Mouse (Mus musculus): ENCODE results near the gene Mapk8ip3. TPM values are rescaled to one million over a fixed set of nuclear protein-coding genes. Genes with fewer than 3 reads are reported as not detected.

Mapk8ip3 gene
- total RNA-seq, 2 experiments from 2014 or later: 383 to 387 TPM

- peak; percentile 97 to 98 for DNase-seq (ENCODE audit: low spot score in 2 of 2)
Measured at GRCm38 (mm10) chr17:24886134-24886931, 50.4 kb downstream of the Mapk8ip3 start, which contains the start of the genes Nubp2 and Spsb3. Nubp2 (minus strand) TSS chr17:24886349. Spsb3 (plus strand) TSS chr17:24886643.

DNA sequence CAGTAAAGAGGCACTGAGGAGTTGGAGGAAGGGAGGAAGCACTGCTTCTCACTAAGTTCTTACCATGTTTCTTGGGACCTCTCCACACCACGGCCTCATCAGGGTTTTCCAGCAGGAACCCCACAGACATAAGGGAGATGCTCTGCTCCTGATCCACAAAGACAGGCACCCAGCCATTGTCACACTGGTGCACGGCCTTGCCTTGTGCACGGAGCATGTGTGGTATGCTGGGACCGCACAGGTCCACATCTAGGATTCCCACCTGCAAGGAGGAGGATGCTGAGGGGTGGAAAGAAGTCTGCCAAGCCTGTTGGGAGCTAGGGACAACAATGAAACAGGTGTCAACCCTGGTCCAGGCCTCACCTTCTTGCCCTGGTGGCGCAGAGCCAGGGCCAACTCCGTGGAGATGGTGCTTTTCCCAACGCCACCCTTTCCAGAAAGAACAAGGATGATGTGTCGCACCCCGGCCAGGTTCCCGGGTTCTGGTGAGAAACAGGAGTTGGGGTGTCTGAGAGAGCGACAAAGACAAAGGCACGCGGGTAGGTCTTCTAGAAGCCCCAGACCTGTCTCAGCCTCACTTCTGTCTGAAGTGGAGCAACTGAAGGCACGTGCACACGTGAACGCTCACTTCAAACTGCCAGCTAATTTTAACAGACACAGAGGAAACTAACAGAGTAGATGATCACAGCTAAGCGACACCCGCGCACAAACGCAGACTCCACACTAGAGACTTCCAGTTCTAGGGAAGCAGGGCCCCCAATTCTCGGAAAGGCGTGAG lies 51.2 kb downstream of the Mapk8ip3 start:
- no peak for DNase-seq (ENCODE audit: low spot score in 2 of 2)

DNA sequence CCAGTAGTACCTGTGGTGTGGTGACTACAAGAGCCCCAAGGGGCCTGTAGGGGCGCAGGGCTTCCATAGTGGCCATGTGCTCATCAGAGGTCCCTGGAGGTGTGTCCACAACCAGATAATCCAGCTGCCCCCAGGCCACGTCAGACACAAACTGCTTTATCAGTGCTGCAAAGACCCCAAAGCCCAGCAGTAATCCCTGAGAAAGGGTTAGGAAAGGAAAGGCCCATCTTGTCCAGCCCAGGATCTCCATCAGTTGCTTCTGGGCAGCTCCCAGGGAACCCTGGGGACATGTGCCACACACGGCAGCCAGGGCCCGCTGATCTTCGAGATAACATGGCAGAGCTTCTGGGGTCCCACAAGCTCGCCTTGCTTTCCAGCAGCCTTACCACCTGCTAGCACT lies 52.4 kb downstream of the Mapk8ip3 start:
- DNase-seq (ENCODE audit: low spot score in 2 of 2): no peak

DNA sequence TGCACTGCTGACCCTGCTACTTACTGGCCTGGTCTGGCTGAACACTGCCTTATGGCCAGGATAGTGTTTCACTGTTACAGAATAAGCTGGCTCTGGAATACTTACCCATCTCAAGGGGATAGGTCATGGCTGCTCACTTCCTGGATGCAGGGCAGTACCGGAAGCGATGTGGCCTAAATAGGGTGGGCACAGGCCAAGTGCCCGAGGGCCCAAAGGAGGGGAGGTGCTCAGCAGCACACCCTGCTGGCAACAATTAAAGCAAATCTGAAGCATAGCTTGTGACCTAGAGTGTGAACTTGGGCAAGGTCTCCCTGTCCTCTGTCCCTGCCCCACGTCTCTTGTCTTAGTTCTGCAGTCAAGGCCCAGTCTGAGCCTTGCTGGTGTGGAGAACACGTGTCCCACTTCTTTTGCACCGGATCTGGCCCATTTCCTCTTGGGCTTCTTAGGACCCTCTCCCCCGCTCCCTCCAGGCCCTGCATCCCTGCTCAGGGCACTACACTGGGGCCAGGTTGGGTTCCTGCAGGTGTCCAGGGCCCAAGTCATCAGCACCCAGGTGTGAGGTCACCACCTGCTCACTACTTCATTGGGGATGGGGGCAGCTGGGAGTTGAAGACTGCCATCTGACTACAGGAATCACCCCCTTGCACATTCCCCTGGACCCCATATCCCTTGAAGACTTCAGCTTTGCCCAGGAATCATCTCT lies 54.9 kb downstream of the Mapk8ip3 start:
- DNase-seq (ENCODE audit: low spot score in 2 of 2): no peak

DNA sequence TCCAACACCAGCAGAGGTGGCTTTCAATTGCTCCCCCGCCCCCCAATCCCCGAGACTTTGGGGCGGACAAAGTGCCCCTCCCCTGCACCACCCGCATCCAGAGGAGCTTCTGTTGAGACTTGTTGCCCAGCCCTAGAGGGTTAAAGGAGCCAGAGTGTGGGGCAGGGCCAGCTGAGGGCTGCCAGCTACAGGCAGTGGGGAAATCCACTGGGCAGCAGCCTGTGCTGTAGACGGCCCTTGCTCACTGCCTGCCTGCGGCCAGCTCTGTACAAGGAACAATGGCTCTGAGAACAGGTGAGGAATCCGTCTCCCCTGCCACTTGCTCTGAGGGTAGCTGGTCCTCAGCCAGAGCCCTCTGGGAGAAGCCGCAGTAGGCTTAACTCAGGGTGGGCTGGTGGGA lies 58.2 kb downstream of the Mapk8ip3 start:
- no peak for DNase-seq (ENCODE audit: low spot score in 2 of 2)

- no peak for DNase-seq (ENCODE audit: low spot score in 2 of 2)
Measured at GRCm38 (mm10) chr17:24878117-24878397, 58.7 kb downstream of the Mapk8ip3 start.

GRCm38 (mm10) chr17:24877336-24878116 lies 59.3 kb downstream of the Mapk8ip3 start:
- no peak for DNase-seq (ENCODE audit: low spot score in 2 of 2)

GRCm38 (mm10) chr17:24874989-24875388 lies 61.8 kb downstream of the Mapk8ip3 start:
- no peak for DNase-seq (ENCODE audit: low spot score in 2 of 2)

DNA sequence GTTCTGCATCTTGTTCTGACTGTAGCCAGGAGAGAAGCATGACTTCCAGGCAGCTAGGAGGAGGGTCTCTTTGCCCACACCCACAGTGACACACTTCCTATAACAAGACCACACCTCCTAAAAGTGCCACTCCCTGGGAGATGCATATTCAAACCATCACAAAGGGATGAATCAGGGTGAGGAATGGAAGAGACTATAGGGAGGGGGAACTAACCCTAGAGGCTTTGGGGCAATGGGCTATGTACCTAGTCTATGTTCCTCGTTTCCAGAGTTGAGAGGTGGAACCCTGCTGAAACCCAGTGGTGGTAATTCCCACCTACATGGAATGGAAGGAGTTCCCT lies 62.4 kb downstream of the Mapk8ip3 start:
- DNase-seq (ENCODE audit: low spot score in 2 of 2): no peak

DNA sequence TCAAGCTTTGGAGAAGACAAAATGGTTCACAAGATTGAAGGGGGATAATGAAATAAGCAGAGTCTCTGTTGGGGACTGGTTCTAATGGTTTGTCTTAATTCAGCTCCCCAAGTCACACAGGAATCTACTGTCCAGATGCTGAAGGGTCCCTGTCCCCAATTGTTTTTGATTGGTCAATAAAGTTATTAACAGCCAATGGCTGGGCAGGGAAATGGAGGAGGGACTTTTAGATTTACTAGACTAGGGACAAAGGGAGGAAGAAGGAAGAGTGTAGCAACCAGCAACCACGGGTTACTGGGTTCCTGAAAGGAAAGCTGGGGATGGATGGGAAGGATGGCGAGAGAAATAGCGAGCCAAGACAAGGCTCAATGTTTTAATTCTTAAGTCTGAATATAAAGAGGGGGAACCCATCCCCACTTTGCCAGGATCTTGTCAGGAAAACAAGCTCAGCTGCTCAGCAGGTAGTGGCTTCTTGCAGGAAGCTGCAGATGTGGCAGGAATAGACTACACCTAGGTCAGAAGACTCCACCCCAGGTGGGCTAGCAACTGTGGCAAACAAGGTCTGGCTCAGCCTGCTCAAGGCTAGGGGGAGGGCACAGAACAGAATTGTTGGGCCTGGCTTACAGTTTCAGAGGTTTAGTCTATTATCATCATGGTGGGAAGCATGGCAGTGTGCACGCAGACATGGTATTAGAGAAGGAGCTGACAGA lies 62.9 kb downstream of the Mapk8ip3 start:
- no peak for DNase-seq (ENCODE audit: low spot score in 2 of 2)

DNA sequence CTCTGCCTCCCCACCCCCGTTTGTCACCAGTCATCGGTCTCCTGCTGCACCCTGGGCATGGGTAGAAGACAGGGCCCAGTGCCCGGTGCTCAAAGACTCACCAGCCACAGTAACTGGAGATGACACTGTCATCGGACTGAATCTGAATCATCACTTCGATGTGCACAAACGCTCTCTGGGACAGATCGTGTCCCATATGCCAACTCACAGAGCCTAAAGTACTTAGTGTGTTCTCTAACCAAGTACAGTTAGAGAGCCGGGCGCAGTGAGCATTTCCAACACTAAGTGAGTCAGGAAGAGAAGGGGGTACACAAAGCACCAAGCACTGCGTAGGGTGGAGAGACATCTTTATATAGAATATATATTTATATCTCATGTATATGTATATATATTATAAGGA lies 68.9 kb downstream of the Mapk8ip3 start:
- DNase-seq (ENCODE audit: low spot score in 2 of 2): peak in 1 of 2 experiments; percentile 39

- no peak for DNase-seq (ENCODE audit: low spot score in 2 of 2)
Measured at GRCm38 (mm10) chr17:24865776-24866175, 71.0 kb downstream of the Mapk8ip3 start, which contains the start of gene Igfals. Igfals (plus strand) TSS chr17:24865997.

DNA sequence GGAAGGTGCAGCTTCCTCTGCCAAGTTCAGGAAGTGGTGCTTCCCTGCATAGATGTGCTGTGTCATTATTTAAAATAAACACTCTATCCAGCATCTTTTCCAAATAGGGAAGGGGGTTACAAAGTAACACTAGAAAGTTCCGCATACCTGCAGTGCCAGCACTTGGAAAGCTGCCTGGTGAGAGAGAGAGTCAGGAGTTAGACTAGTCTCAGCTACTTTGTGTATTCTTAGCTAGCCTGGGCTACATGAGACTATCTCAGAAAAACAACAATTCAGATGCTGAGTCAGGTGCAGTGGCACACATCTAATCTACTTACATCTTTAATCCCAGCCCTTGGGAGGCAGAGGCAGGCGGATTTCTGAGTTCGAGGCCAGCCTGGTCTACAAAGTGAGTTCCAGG lies 75.0 kb downstream of the Mapk8ip3 start:
- no peak for DNase-seq (ENCODE audit: low spot score in 2 of 2)

DNA sequence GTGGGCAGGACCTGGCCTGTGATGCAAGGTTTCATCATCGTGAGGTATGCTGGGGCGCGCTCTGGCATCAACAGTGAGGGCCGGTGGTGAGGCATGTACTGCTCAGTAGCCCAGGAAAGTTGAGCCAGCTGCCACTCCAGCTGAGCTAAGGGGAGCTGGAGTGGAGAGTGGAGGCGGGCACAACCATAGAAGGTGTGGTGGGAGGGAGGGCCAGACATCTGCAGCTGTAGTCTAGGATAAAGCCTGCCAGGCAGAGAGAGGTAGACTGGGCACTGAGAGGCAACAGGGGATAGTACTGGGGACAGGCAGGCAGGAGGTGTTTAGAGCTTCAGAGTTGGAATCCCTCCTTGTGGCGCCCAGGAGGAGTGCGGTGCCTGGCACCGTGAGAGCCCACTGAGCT lies 76.7 kb downstream of the Mapk8ip3 start:
- DNase-seq (ENCODE audit: low spot score in 2 of 2): no peak

- no peak for DNase-seq (ENCODE audit: low spot score in 2 of 2)
Measured at GRCm38 (mm10) chr17:24858967-24859366, 77.8 kb downstream of the Mapk8ip3 start.

DNA sequence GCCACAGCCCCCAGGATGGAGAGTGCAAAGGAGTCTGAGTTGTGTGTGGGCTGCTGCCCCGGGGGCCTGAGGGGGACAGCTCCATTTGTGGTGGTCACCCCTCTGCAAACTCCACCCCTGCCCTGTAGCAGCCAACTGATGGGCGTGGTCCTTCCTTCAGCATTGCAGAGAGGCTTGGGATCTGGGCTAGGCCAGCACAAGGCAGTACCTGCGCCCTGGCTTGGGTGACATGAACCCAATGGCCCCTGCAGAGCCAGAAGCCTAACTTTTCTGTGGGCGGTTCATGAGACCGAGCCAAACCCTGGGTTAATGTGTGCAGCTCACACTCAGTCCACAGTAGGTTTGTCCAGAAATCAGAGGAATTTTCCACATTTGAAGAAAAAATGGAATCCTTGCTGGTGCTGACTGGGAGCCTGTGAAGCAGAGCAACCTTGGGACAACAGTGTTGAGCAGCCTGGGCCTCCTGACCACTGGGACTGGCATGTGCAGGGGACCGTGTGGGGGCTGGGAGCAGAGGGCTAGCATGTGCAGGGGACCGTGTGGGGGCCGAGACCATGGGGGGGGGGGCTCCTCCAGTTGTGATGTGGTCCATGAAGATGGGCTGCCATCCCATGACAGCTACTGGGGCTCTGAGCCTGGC lies 78.8 kb downstream of the Mapk8ip3 start:
- no peak for DNase-seq (ENCODE audit: low spot score in 2 of 2)

- DNase-seq (ENCODE audit: low spot score in 2 of 2): no peak
Measured at GRCm38 (mm10) chr17:24856589-24856988, 80.2 kb downstream of the Mapk8ip3 start.

- no peak for DNase-seq (ENCODE audit: low spot score in 2 of 2)
Measured at GRCm38 (mm10) chr17:24855838-24856464, 80.8 kb downstream of the Mapk8ip3 start.

- DNase-seq (ENCODE audit: low spot score in 2 of 2): no peak
Measured at GRCm38 (mm10) chr17:24851381-24852125, 85.2 kb downstream of the Mapk8ip3 start.

Data from left cerebral cortex, adult 18-20 months (tissue).